Mouse (Mus musculus) kidney, postnatal 4 days (tissue): ENCODE data around the gene Nhs.

Experiments
- DNase-seq, 2 experiments: peaks; one replicate each; pipeline ENCODE4 v3.0.0; 2021; ENCODE audit warnings: mixed read lengths in 2 of 2

Gene Nhs

GRCm38 (mm10) chrX:162017471-162017870 is 142.1 kb downstream of the Nhs start:
- no peak for DNase-seq

DNA sequence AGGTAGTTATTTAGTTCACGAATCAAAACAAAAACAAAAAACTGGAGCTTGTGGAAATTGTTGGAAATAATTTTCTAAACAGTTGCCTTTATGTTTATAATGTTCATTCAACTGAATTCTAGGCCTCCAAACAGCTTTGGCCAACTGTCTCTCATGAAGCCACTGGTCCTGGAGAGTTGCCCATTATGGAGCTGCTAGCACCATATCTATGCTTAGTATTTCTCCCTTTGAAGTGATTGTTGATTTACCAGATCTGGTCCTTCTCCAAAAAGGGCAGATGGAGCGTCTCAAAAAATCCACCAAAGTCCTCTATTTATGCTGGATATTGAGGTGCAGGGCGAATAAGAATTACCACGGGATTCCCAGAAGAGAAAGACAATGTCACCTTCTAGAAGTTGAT is 147.0 kb downstream of the Nhs start:
- DNase-seq, result peak in 1 of 2 experiments; percentile 37

DNA sequence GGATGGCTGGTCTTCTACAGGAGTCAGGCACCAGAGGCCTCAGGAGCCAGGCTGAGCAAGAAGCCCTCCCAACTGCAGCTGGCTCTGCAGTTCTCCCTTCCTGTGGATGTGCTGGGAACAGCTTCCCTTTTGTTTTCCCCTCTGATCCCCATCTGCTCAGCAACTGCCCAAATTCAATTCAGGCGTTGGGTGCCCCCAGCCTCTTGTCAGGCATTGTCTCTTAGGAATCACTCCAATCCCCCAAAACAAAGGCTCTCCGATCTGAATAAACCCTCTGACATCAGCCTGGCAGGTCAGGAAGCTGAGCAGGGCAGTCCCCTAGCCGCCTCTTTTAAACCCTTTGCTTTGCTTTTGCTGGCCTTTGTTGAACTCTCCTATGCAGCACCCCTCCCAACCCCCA is 149.7 kb downstream of the Nhs start:
- DNase-seq, result no peak

DNA sequence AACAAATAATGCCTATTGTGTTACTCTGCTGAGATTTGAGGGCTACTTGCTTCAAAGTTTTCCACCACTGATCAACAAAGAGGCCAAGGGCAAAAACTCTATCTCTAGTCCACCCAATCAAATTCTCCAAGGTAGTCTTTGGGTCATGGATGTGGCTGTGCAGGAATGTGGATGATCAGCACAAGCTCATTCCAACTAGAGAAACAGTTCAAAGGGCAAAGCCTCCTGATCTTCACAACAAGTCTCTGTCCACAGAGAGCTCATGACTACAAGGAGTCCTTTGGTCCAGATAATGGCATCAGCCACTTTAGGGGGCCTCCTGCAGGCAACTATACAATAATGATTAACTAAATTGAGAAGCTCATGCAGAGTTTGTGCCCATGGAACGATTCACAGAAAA is 155.7 kb downstream of the Nhs start:
- DNase-seq, result no peak

DNA sequence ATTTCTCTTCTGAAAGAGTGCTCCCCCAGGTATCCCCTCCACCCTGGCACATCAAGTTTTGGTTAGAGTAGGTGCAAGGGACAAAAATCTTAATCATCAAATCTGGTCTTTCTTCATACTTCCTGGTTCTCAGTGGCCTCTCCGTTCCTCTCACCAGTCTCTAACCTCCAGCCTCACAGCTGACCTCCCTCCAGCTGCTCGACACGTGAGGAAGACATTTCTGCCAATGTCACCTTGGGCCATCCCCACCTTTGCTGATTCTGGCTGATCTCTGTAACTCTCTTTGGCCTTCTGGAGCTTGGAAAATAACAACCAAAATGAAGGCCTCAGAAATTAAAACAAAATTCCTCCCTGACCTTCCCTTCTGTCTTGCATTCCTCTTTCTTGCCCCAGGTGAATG is 160.7 kb downstream of the Nhs start:
- DNase-seq, result no peak

- DNase-seq, result peak in 1 of 2 experiments; percentile 16
Measured at GRCm38 (mm10) chrX:161997170-161997795, 162.2 kb downstream of the Nhs start.

- DNase-seq, result peak in 1 of 2 experiments; percentile 40
Measured at GRCm38 (mm10) chrX:161990171-161990570, 169.4 kb downstream of the Nhs start.

DNA sequence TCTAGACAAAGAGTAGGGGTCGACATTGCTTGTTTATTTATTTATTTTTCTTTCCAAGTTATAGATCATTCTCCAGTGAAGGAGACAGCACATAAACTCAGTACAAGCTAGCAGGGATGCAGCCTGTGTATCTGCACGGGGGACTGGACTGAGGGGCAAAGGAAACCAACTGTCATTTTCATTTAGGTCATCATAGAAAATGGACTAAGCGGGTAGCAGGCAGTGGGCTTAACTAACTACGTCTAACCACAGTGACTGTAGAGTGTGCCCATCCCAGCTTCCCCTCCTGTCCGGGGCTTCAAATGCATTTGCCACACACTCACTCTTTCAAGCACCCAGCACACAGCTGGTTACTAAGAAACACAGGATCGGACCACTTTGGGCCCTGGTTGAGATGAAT is 174.6 kb downstream of the Nhs start:
- no peak for DNase-seq

GRCm38 (mm10) chrX:161981399-161981798 is 178.1 kb downstream of the Nhs start:
- DNase-seq, result no peak

GRCm38 (mm10) chrX:161979946-161980345 is 179.6 kb downstream of the Nhs start:
- no peak for DNase-seq

GRCm38 (mm10) chrX:161977236-161977841 is 182.2 kb downstream of the Nhs start:
- no peak for DNase-seq

- DNase-seq, result no peak
Measured at GRCm38 (mm10) chrX:161976376-161976775, 183.2 kb downstream of the Nhs start.

DNA sequence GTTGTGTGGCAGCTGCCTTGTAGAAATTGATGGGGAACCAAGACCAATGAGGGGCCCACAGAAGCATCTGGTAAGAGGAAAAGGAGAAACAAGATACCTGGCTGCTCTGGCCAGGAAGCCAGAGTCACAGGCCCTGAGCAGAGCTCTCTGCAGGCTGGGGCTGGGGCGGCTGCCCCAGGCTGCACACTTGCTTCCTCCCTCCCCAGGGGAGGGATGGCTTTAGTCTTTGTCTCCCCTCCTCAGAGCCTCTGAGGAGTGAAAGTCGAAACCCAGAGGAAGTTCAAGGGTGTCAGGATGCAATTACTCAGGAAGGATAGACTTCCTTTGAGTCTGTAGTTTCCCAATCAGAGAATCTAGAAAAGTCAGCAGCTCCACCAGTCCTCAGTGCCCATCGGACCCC is 186.0 kb downstream of the Nhs start:
- no peak for DNase-seq

DNA sequence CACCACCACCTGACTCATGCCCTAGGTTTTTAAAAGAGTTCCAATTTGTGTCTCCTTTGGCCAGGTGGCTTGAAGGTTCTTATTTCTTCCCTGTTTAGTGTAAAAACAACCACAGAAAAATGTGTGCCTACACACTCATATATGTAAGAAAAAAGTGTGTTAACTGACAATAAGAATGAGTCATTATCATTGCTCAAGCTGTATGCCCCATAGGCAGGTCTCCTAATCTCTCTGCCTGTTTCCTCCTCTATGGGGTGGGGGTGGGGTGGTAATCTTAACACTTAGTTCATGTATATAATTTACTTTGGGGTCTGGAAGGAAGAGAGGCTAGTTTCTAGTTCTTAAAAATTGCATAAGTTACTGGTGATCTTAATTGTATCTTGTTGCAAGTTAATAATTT is 186.8 kb downstream of the Nhs start:
- DNase-seq, result no peak

GRCm38 (mm10) chrX:161971961-161972502 is 187.5 kb downstream of the Nhs start:
- no peak for DNase-seq

GRCm38 (mm10) chrX:161971131-161971530 is 188.4 kb downstream of the Nhs start:
- no peak for DNase-seq

- peak in 1 of 2 experiments; percentile 37 for DNase-seq
Measured at GRCm38 (mm10) chrX:161967692-161968091, 191.8 kb downstream of the Nhs start.

GRCm38 (mm10) chrX:161963372-161963771 is 196.2 kb downstream of the Nhs start:
- no peak for DNase-seq

DNA sequence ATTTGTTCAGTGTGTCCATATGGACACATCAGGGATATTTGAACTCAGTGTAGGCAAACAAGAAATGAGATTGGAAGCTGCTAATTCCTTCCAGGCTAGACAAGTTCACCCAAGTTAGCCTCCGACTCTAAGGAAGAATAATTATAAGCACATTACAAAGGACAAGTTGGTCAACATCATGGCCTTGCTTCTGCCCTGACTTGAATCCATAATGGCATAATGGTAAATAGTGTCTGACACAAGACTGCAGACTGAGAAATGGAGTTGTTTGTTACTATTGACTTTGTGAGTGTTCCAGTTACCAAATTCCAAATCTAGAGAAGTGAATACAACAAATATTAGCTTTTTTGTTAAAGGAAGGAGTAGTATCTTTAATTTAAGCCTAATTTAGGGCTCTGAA is 196.7 kb downstream of the Nhs start:
- no peak for DNase-seq

DNA sequence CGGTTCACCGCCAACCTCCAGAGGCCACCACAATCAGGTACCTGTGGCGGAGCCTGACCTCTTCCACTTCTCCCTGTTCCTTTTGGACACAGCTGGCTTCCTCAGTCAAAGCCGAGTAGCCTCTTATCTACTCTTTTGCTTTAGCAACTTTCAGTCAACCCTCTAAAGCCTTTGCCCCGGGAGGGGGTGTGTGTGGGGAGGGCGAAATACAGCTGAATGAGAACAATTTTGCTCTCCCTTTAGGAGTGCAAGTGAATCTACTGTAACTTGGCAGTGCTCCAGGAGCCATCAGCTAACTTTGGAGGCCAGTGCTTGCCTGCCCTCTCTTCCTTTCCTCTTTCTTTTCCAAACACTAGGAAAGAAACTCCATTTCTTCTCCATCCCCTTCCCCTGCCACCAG is 197.8 kb downstream of the Nhs start:
- DNase-seq, result peak; percentile 33 to 37

- DNase-seq, result peak; percentile 59 to 66
Measured at GRCm38 (mm10) chrX:161961176-161961575, 198.4 kb downstream of the Nhs start.

DNA sequence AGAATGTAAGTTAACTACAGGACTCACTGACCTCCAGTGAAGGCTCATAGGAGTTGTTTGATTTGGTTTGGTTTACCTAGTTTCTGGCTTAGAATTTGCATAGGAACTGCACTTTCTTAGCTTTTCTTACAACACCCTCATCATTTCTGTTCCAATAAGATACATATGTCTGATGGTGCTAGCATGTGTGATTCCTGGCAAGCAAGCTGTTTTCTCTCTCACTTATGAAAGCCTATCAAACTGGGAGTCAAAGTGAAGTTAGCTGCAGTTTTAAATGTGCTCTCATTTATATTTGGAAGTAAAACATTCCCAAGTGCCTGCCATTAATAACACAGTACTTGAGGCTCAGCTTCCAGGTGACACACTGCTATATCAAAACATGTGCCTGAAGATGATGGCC is 207.2 kb downstream of the Nhs start:
- DNase-seq, result no peak

GRCm38 (mm10) chrX:161943098-161943680 is 216.3 kb downstream of the Nhs start:
- no peak for DNase-seq

DNA sequence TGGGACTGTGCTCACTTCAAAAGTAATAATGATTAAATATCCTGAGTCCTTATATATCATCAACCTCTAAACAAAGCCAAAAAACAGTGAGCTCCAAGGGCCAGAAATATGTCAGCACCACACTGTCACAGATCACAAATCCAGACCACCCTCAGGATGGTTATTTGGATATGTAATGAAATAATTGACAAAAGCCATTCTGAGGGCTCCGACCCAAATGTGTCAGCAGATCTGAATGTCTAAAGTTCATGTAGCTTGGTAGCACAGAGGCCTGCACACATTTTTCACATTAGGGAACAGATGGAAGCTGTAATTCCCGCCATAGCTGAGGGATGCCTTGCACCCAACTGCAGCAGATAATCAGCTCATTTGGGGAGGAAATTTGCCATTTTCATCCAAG is 218.8 kb downstream of the Nhs start:
- DNase-seq, result peak in 1 of 2 experiments; percentile 18
